Mouse (Mus musculus) hindbrain, embryonic 10.5 days (tissue): ENCODE results near the gene Ifnar1. TPM values are rescaled to one million over a fixed set of nuclear protein-coding genes. Genes with fewer than 3 reads are reported as not detected.
"Not testable (repeated sequence)": the region's sequence is repeated elsewhere in the genome, so short reads cannot be mapped to it uniquely, and the experiment has no call there.

ENCODE experiments used
- DNase-seq: peaks from one replicate; pipeline ENCODE4 v3.0.0-alpha.2; 2017; ENCODE audit warnings: low spot score
- H3K27ac ChIP-seq: fragments of 300-500 bp; sonication (generic); 2 replicates; pipeline ENCODE4 v1.5.1; 2016; ENCODE audit warnings: mild to moderate bottlenecking, moderate library complexity
- H3K27me3 ChIP-seq: fragments of 300-500 bp; sonication (generic); 2 replicates; pipeline ENCODE4 v1.6.1; 2016; ENCODE audit warnings: mild to moderate bottlenecking; ENCODE audit not compliant: poor library complexity, insufficient read depth, severe bottlenecking
- H3K36me3 ChIP-seq: fragments of 300-500 bp; sonication (generic); 2 replicates; pipeline ENCODE4 v1.6.1; 2016; ENCODE audit warnings: mild to moderate bottlenecking, moderate library complexity
- H3K4me1 ChIP-seq: fragments of 300-500 bp; sonication (generic); replicated peaks from 2 replicates; pipeline ENCODE4 v1.6.1; 2016; ENCODE audit warnings: mild to moderate bottlenecking
- H3K4me3 ChIP-seq: fragments of 300-500 bp; sonication (generic); 2 replicates; pipeline ENCODE4 v1.5.1; 2016; ENCODE audit warnings: mild to moderate bottlenecking, moderate library complexity
- H3K9me3 ChIP-seq: fragments of 300-500 bp; sonication (generic); 2 replicates; pipeline ENCODE4 v1.6.1; 2016; ENCODE audit warnings: mild to moderate bottlenecking, moderate library complexity
- WGBS: fragments of 180-500 bp; shearing (Covaris S2); methylation state at CpG from one replicate; pipeline ENCODE4 v1.1.7; 2016; 5-methylcytosine and 5-hydroxymethylcytosine counted together
- polyA plus RNA-seq: library from polyadenylated mRNA; unstranded; fragments of >200 nt; fragmentation: Nextera tagmentation; extraction: Ambion mirVana; gene quantifications from 2 replicates; pipeline ENCODE4 v1.2.1, GENCODE M21; 2016

Ifnar1 gene
- 49.8 and 50.5 TPM in 2 replicates for polyA plus RNA-seq

GRCm38 (mm10) chr16:91484808-91485700, at the start of gene Ifnar1:
Gene Ifnar1, plus strand, starts transcription at chr16:91485238.
- Histone ChIP-seq H3K4me3 (peak within 1 kb of the TSS; percentile 90), H3K9me3 (no peaks in the 10 kb centered on the region)
- under 1% methylated on average over 66 of the region's 68 CpGs for WGBS

GRCm38 (mm10) chr16:91438081-91438480, 47.0 kb upstream of the Ifnar1 start:
- H3K27ac ChIP-seq = no peak overlapping the region
- 80% methylated on average over 3 of the region's 3 CpGs for WGBS
- H3K4me1 ChIP-seq = peaks cover 10% of the 10 kb centered on the region
- H3K4me3 ChIP-seq = no peak overlapping the region
- DNase-seq = no peak
- no peaks in the 10 kb centered on the region for H3K9me3 ChIP-seq
- no peaks in the 10 kb centered on the region for H3K27me3 ChIP-seq
- H3K36me3 ChIP-seq = no peaks in the 10 kb centered on the region

More at GRCm38 (mm10) chr16:91484808-91485700, at the start of gene Ifnar1:
- no peaks in the 10 kb centered on the region for H3K27me3 ChIP-seq
- H3K4me1 ChIP-seq = peaks cover 22% of the 10 kb centered on the region
- H3K36me3 ChIP-seq = peaks cover 28% of the 10 kb centered on the region
- H3K27ac ChIP-seq = peak within 1 kb of the TSS; percentile 93
- peak; percentile 99 for DNase-seq

GRCm38 (mm10) chr16:91438599-91438998, 46.4 kb upstream of the Ifnar1 start:
- not testable (repeated sequence) for H3K36me3 ChIP-seq, DNase-seq, H3K4me1 ChIP-seq, H3K9me3 ChIP-seq, H3K27ac ChIP-seq, H3K4me3 ChIP-seq, H3K27me3 ChIP-seq
- 83% methylated on average over 1 of the region's 1 CpGs for WGBS

GRCm38 (mm10) chr16:91441366-91441765, 43.7 kb upstream of the Ifnar1 start:
- WGBS = 74% methylated on average over 7 of the region's 7 CpGs
- peak overlapping the region; percentile 50; the same call in 1 of the 2 replicates for H3K27ac ChIP-seq
- no peak for DNase-seq
- H3K4me3 ChIP-seq = no peak overlapping the region
- H3K9me3 ChIP-seq = no peaks in the 10 kb centered on the region
- H3K27me3 ChIP-seq = no peaks in the 10 kb centered on the region
- H3K4me1 ChIP-seq = peaks cover 5% of the 10 kb centered on the region; the same call in 1 of the 2 replicates
- no peaks in the 10 kb centered on the region for H3K36me3 ChIP-seq

GRCm38 (mm10) chr16:91441811-91442240, 43.2 kb upstream of the Ifnar1 start:
- peaks cover 5% of the 10 kb centered on the region; the same call in 1 of the 2 replicates for H3K4me1 ChIP-seq
- H3K4me3 ChIP-seq = no peak overlapping the region
- no peak for DNase-seq
- H3K36me3 ChIP-seq = no peaks in the 10 kb centered on the region
- H3K27me3 ChIP-seq = no peaks in the 10 kb centered on the region
- H3K27ac ChIP-seq = no peak overlapping the region
- 74% methylated on average over 7 of the region's 7 CpGs for WGBS
- H3K9me3 ChIP-seq = no peaks in the 10 kb centered on the region

- Histone ChIP-seq H3K27ac (peak overlapping the region; percentile 56; the same call in 1 of the 2 replicates), H3K27me3 (no peaks in the 10 kb centered on the region), H3K4me1 (peaks cover 5% of the 10 kb centered on the region; the same call in 1 of the 2 replicates), H3K9me3 (no peaks in the 10 kb centered on the region), H3K4me3 (no peak overlapping the region), H3K36me3 (no peaks in the 10 kb centered on the region)
- WGBS = 72% methylated on average over 4 of the region's 4 CpGs
- DNase-seq = no peak
These were observed 42.6 kb upstream of the Ifnar1 start for GRCm38 (mm10) chr16:91442446-91442845.

GRCm38 (mm10) chr16:91443211-91443611, 41.8 kb upstream of the Ifnar1 start:
- Histone ChIP-seq H3K27me3 (no peaks in the 10 kb centered on the region), H3K27ac (no peak overlapping the region), H3K36me3 (no peaks in the 10 kb centered on the region), H3K4me1 (peaks cover 5% of the 10 kb centered on the region; the same call in 1 of the 2 replicates), H3K4me3 (no peak overlapping the region), H3K9me3 (no peaks in the 10 kb centered on the region)
- DNase-seq = no peak
- 87% methylated on average over 8 of the region's 8 CpGs for WGBS

- no peaks in the 10 kb centered on the region for H3K27me3 ChIP-seq
- 88% methylated on average over 4 of the region's 4 CpGs for WGBS
- peaks cover 5% of the 10 kb centered on the region; the same call in 1 of the 2 replicates for H3K4me1 ChIP-seq
- no peaks in the 10 kb centered on the region for H3K9me3 ChIP-seq
- no peaks in the 10 kb centered on the region for H3K36me3 ChIP-seq
- DNase-seq = no peak
- H3K4me3 ChIP-seq = no peak overlapping the region
- no peak overlapping the region for H3K27ac ChIP-seq
These were observed 40.2 kb upstream of the Ifnar1 start for GRCm38 (mm10) chr16:91444847-91445246.

GRCm38 (mm10) chr16:91445566-91445965, 39.5 kb upstream of the Ifnar1 start:
- Histone ChIP-seq H3K4me3 (no peak overlapping the region), H3K9me3 (no peaks in the 10 kb centered on the region), H3K4me1 (peaks cover 5% of the 10 kb centered on the region; the same call in 1 of the 2 replicates), H3K27ac (no peak overlapping the region), H3K36me3 (no peaks in the 10 kb centered on the region), H3K27me3 (no peaks in the 10 kb centered on the region)
- DNase-seq = no peak
- 84% methylated on average over 5 of the region's 5 CpGs for WGBS

GRCm38 (mm10) chr16:91446778-91447511, 38.1 kb upstream of the Ifnar1 start:
- whole genome bisulfite sequencing = 84% methylated on average over 8 of the region's 8 CpGs
- H3K27ac ChIP-seq = no peak overlapping the region

GRCm38 (mm10) chr16:91447512-91447900, 37.5 kb upstream of the Ifnar1 start:
- H3K27ac ChIP-seq = no peak overlapping the region
- H3K4me3 ChIP-seq = no peak overlapping the region
- 90% methylated on average over 6 of the region's 6 CpGs for WGBS
- H3K4me1 ChIP-seq = no peaks in the 10 kb centered on the region
- no peaks in the 10 kb centered on the region for H3K9me3 ChIP-seq
- no peaks in the 10 kb centered on the region for H3K36me3 ChIP-seq
- DNase-seq = no peak
- H3K27me3 ChIP-seq = no peaks in the 10 kb centered on the region

More at GRCm38 (mm10) chr16:91446778-91447511, 38.1 kb upstream of the Ifnar1 start:
- no peak for DNase-seq
- Histone ChIP-seq H3K27me3 (no peaks in the 10 kb centered on the region), H3K4me3 (no peak overlapping the region), H3K9me3 (no peaks in the 10 kb centered on the region), H3K36me3 (no peaks in the 10 kb centered on the region), H3K4me1 (no peaks in the 10 kb centered on the region)

GRCm38 (mm10) chr16:91448088-91448487, 37.0 kb upstream of the Ifnar1 start:
- H3K27me3 ChIP-seq = no peaks in the 10 kb centered on the region
- WGBS = 96% methylated on average over 5 of the region's 5 CpGs
- no peaks in the 10 kb centered on the region for H3K4me1 ChIP-seq
- no peak overlapping the region for H3K4me3 ChIP-seq
- no peaks in the 10 kb centered on the region for H3K9me3 ChIP-seq
- DNase-seq = no peak
- H3K36me3 ChIP-seq = no peaks in the 10 kb centered on the region
- H3K27ac ChIP-seq = 0 out of 2 replicates have a peak overlapping the region, but pooled peaks have one; percentile 8
